Mouse (Mus musculus) adrenal gland, adult (tissue): Measurements from ENCODE around the gene Gpbar1.

ENCODE experiments used
- DNase-seq, 2 experiments: peaks; one replicate each; pipeline ENCODE4 v3.0.0; 2022 to 2023; ENCODE audit warnings: low spot score in 1 of 2; ENCODE audit not compliant: inconsistent age in 2 of 2

Gpbar1 gene

GRCm38 (mm10) chr1:74294733-74295455 lies 16.5 kb downstream of the Gpbar1 start:
- DNase-seq, result peak in 1 of 2 experiments; percentile 76

- DNase-seq, result peak; percentile 94 to 96
These were observed 17.3 kb downstream of the Gpbar1 start for GRCm38 (mm10) chr1:74295456-74296171.

GRCm38 (mm10) chr1:74296477-74296876 lies 18.1 kb downstream of the Gpbar1 start:
- peak in 1 of 2 experiments; percentile 78 for DNase-seq

- peak; percentile 90 to 91 for DNase-seq
These were observed 18.9 kb downstream of the Gpbar1 start for GRCm38 (mm10) chr1:74297269-74297668.

GRCm38 (mm10) chr1:74298157-74298750 lies 19.9 kb downstream of the Gpbar1 start:
- DNase-seq, result peak in 1 of 2 experiments; percentile 59

- DNase-seq, result peak; percentile 66 to 84
These were observed 20.6 kb downstream of the Gpbar1 start for GRCm38 (mm10) chr1:74298996-74299395.

- DNase-seq, result peak in 1 of 2 experiments; percentile 68
These were observed 22.2 kb downstream of the Gpbar1 start for GRCm38 (mm10) chr1:74300347-74301110.

- peak in 1 of 2 experiments; percentile 74 for DNase-seq
These were observed 23.9 kb downstream of the Gpbar1 start for GRCm38 (mm10) chr1:74302229-74302628.

- DNase-seq, result peak in 1 of 2 experiments; percentile 65
These were observed 24.5 kb downstream of the Gpbar1 start for GRCm38 (mm10) chr1:74302835-74303234.

GRCm38 (mm10) chr1:74303509-74304338 lies 25.4 kb downstream of the Gpbar1 start:
- peak; percentile 88 to 97 for DNase-seq

- DNase-seq, result no peak
These were observed 26.0 kb downstream of the Gpbar1 start for GRCm38 (mm10) chr1:74304339-74304790.

GRCm38 (mm10) chr1:74304946-74305345 lies 26.6 kb downstream of the Gpbar1 start:
- DNase-seq, result peak in 1 of 2 experiments; percentile 36

GRCm38 (mm10) chr1:74305522-74305921 lies 27.2 kb downstream of the Gpbar1 start, which contains the start of gene Tmbim1:
Gene Tmbim1 (minus strand): TSS chr1:74305622.
- peak in 1 of 2 experiments; percentile 35 for DNase-seq

GRCm38 (mm10) chr1:74307146-74307545 lies 28.8 kb downstream of the Gpbar1 start:
- no peak for DNase-seq

- peak in 1 of 2 experiments; percentile 19 for DNase-seq
These were observed 29.9 kb downstream of the Gpbar1 start for GRCm38 (mm10) chr1:74308001-74308964.

GRCm38 (mm10) chr1:74309767-74310166 lies 31.4 kb downstream of the Gpbar1 start:
- DNase-seq, result no peak

- peak; percentile 60 to 91 for DNase-seq
These were observed 34.8 kb downstream of the Gpbar1 start for GRCm38 (mm10) chr1:74313049-74313692.

GRCm38 (mm10) chr1:74314796-74315195 lies 36.4 kb downstream of the Gpbar1 start:
- DNase-seq, result no peak
